Mouse (Mus musculus): Measurements from ENCODE around the gene Fbxl8. TPM values are rescaled to one million over a fixed set of nuclear protein-coding genes. Genes with fewer than 3 reads are reported as not detected.
"Not testable (repeated sequence)": the region's sequence is repeated elsewhere in the genome, so short reads cannot be mapped to it uniquely, and the experiment has no call there.

Gene Fbxl8
- polyA plus RNA-seq, 1 experiment from 2014 or later, result 1.2 TPM

GRCm38 (mm10) chr8:105288958-105289732 is 24.7 kb downstream of the Fbxl8 start:
- under 1% methylated on average over 53 of the region's 53 CpGs for WGBS
- Histone ChIP-seq H3K9me3 (ENCODE audit: control insufficient read depth, low read length) (no peaks in the 10 kb centered on the region), H3K27me3 (ENCODE audit: control insufficient read depth, insufficient read depth, low read length) (0 out of 2 replicates have a peak, but pooled peaks cover 8% of the 10 kb centered on the region), H3K27ac (peak overlapping the region; percentile 89), H3K4me2 (replicated peaks) (peak overlapping the region; percentile 66), H3K9ac (peak overlapping the region; percentile 50), H3K4me3 (replicated peaks; ENCODE audit: low read length) (peak overlapping the region; percentile 43), H3K36me3 (replicated peaks; ENCODE audit: control insufficient read depth, insufficient read depth) (peaks cover 22% of the 10 kb centered on the region), H3K4me1 (replicated peaks; ENCODE audit: control insufficient read depth, insufficient read depth, low read length) (peaks cover 42% of the 10 kb centered on the region)
- DNase-seq (ENCODE audit: low spot score) (peak; percentile 99), ATAC-seq (ENCODE audit: low FRiP score) (peak; percentile 93)

- Histone ChIP-seq H3K9ac (peak within 1 kb of the TSS; percentile 50), H3K4me2 (replicated peaks) (peak within 1 kb of the TSS; percentile 66), H3K27me3 (ENCODE audit: control insufficient read depth, insufficient read depth, low read length) (0 out of 2 replicates have a peak, but pooled peaks cover 8% of the 10 kb centered on the region), H3K9me3 (ENCODE audit: control insufficient read depth, low read length) (no peaks in the 10 kb centered on the region), H3K36me3 (replicated peaks; ENCODE audit: control insufficient read depth, insufficient read depth) (peaks cover 16% of the 10 kb centered on the region), H3K4me3 (replicated peaks; ENCODE audit: low read length) (peak within 1 kb of the TSS; percentile 43), H3K27ac (peak within 1 kb of the TSS; percentile 89), H3K4me1 (replicated peaks; ENCODE audit: control insufficient read depth, insufficient read depth, low read length) (peaks cover 42% of the 10 kb centered on the region)
- DNase-seq (ENCODE audit: low spot score), result peak; percentile 44
- peak; percentile 36 for ATAC-seq (ENCODE audit: low FRiP score)
- under 1% methylated on average over 40 of the region's 43 CpGs for WGBS
Observed at GRCm38 (mm10) chr8:105289805-105290460, 25.5 kb downstream of the Fbxl8 start, which contains the start of gene 4931428F04Rik. Gene 4931428F04Rik (minus strand): TSS chr8:105289864.

GRCm38 (mm10) chr8:105290554-105291314 is 26.3 kb downstream of the Fbxl8 start:
- Histone ChIP-seq H3K4me2 (replicated peaks) (peak overlapping the region; percentile 66), H3K9ac (peak overlapping the region; percentile 50; the same call in 1 of the 2 replicates), H3K36me3 (replicated peaks; ENCODE audit: control insufficient read depth, insufficient read depth) (peaks cover 8% of the 10 kb centered on the region; the same call in 1 of the 2 replicates), H3K4me3 (replicated peaks; ENCODE audit: low read length) (peak overlapping the region; percentile 43), H3K4me1 (replicated peaks; ENCODE audit: control insufficient read depth, insufficient read depth, low read length) (peaks cover 39% of the 10 kb centered on the region), H3K9me3 (ENCODE audit: control insufficient read depth, low read length) (no peaks in the 10 kb centered on the region), H3K27ac (no peak overlapping the region), H3K27me3 (ENCODE audit: control insufficient read depth, insufficient read depth, low read length) (0 out of 2 replicates have a peak, but pooled peaks cover 8% of the 10 kb centered on the region)
- peak; percentile 84 for DNase-seq (ENCODE audit: low spot score)
- WGBS, result 5% methylated on average over 31 of the region's 31 CpGs
- no peak for ATAC-seq (ENCODE audit: low FRiP score)

GRCm38 (mm10) chr8:105291364-105291763 is 26.9 kb downstream of the Fbxl8 start:
- WGBS, result 88% methylated on average over 8 of the region's 8 CpGs
- H3K27me3 ChIP-seq (ENCODE audit: control insufficient read depth, insufficient read depth, low read length); DNase-seq (ENCODE audit: low spot score); H3K27ac ChIP-seq; H3K36me3 ChIP-seq (replicated peaks; ENCODE audit: control insufficient read depth, insufficient read depth); H3K9ac ChIP-seq; H3K9me3 ChIP-seq (ENCODE audit: control insufficient read depth, low read length); H3K4me2 ChIP-seq (replicated peaks); ATAC-seq (ENCODE audit: low FRiP score): not testable (repeated sequence)
- H3K4me1 ChIP-seq (replicated peaks; ENCODE audit: control insufficient read depth, insufficient read depth, low read length), result peaks cover 32% of the 10 kb centered on the region
- 0 out of 2 replicates have a peak overlapping the region, but pooled peaks have one; percentile 43 for H3K4me3 ChIP-seq (replicated peaks; ENCODE audit: low read length)

- H3K36me3 ChIP-seq (replicated peaks; ENCODE audit: control insufficient read depth, insufficient read depth); ATAC-seq (ENCODE audit: low FRiP score); H3K27me3 ChIP-seq (ENCODE audit: control insufficient read depth, insufficient read depth, low read length); H3K9ac ChIP-seq; H3K4me3 ChIP-seq (replicated peaks; ENCODE audit: low read length); DNase-seq (ENCODE audit: low spot score); H3K9me3 ChIP-seq (ENCODE audit: control insufficient read depth, low read length); H3K4me2 ChIP-seq (replicated peaks); H3K27ac ChIP-seq: not testable (repeated sequence)
- 60% methylated on average over 3 of the region's 3 CpGs for WGBS
- peaks cover 29% of the 10 kb centered on the region for H3K4me1 ChIP-seq (replicated peaks; ENCODE audit: control insufficient read depth, insufficient read depth, low read length)
Observed at GRCm38 (mm10) chr8:105291802-105292201, 27.4 kb downstream of the Fbxl8 start.

- Histone ChIP-seq H3K4me1 (replicated peaks; ENCODE audit: control insufficient read depth, insufficient read depth, low read length) (peaks cover 26% of the 10 kb centered on the region), H3K4me2 (replicated peaks) (no peak overlapping the region), H3K4me3 (replicated peaks; ENCODE audit: low read length) (no peak overlapping the region), H3K9ac (no peak overlapping the region), H3K9me3 (ENCODE audit: control insufficient read depth, low read length) (no peaks in the 10 kb centered on the region), H3K27ac (no peak overlapping the region), H3K36me3 (replicated peaks; ENCODE audit: control insufficient read depth, insufficient read depth) (no peaks in the 10 kb centered on the region), H3K27me3 (ENCODE audit: control insufficient read depth, insufficient read depth, low read length) (0 out of 2 replicates have a peak, but pooled peaks cover 8% of the 10 kb centered on the region)
- DNase-seq (ENCODE audit: low spot score) (no peak), ATAC-seq (ENCODE audit: low FRiP score) (no peak)
- 86% methylated on average over 7 of the region's 7 CpGs for WGBS
Observed at GRCm38 (mm10) chr8:105292471-105292870, 28.0 kb downstream of the Fbxl8 start.

- Histone ChIP-seq H3K9ac (no peak overlapping the region), H3K4me1 (replicated peaks; ENCODE audit: control insufficient read depth, insufficient read depth, low read length) (peaks cover 24% of the 10 kb centered on the region), H3K27me3 (ENCODE audit: control insufficient read depth, insufficient read depth, low read length) (0 out of 2 replicates have a peak, but pooled peaks cover 8% of the 10 kb centered on the region), H3K4me2 (replicated peaks) (no peak overlapping the region), H3K9me3 (ENCODE audit: control insufficient read depth, low read length) (no peaks in the 10 kb centered on the region), H3K4me3 (replicated peaks; ENCODE audit: low read length) (no peak overlapping the region), H3K36me3 (replicated peaks; ENCODE audit: control insufficient read depth, insufficient read depth) (no peaks in the 10 kb centered on the region), H3K27ac (no peak overlapping the region)
- no peak for ATAC-seq (ENCODE audit: low FRiP score)
- DNase-seq (ENCODE audit: low spot score), result no peak
- WGBS, result 71% methylated on average over 19 of the region's 19 CpGs
Observed at GRCm38 (mm10) chr8:105293405-105293804, 29.0 kb downstream of the Fbxl8 start.

- Histone ChIP-seq H3K4me3 (replicated peaks; ENCODE audit: low read length) (no peak overlapping the region), H3K4me2 (replicated peaks) (no peak overlapping the region), H3K4me1 (replicated peaks; ENCODE audit: control insufficient read depth, insufficient read depth, low read length) (peaks cover 32% of the 10 kb centered on the region), H3K27ac (no peak overlapping the region), H3K9ac (no peak overlapping the region), H3K27me3 (ENCODE audit: control insufficient read depth, insufficient read depth, low read length) (0 out of 2 replicates have a peak, but pooled peaks cover 8% of the 10 kb centered on the region), H3K9me3 (ENCODE audit: control insufficient read depth, low read length) (no peaks in the 10 kb centered on the region), H3K36me3 (replicated peaks; ENCODE audit: control insufficient read depth, insufficient read depth) (peaks cover 4% of the 10 kb centered on the region)
- WGBS, result 74% methylated on average over 9 of the region's 9 CpGs
- DNase-seq (ENCODE audit: low spot score), result no peak
- ATAC-seq (ENCODE audit: low FRiP score), result no peak
Observed at GRCm38 (mm10) chr8:105294776-105295175, 30.3 kb downstream of the Fbxl8 start.

Data from hindbrain, embryonic 14.5 days (tissue).